Mouse (Mus musculus) forelimb bud, embryonic 11.5 days (tissue): ENCODE measurements around the gene 4930564D02Rik.
A peak's percentile ranks its signal among the peaks of the same experiment; 100 is the strongest.

Experiments
- DNase-seq: peaks from one replicate; pipeline ENCODE4 v3.0.0-alpha.2; 2012; ENCODE audit warnings: low read depth, low spot score

Gene 4930564D02Rik

GRCm38 (mm10) chr3:105058627-105059513 is 7.8 kb upstream of the 4930564D02Rik start:
- peak; percentile 92 for DNase-seq

- no peak for DNase-seq
Measured at GRCm38 (mm10) chr3:105059911-105060310, 6.7 kb upstream of the 4930564D02Rik start.

- peak; percentile 60 for DNase-seq
Measured at GRCm38 (mm10) chr3:105060992-105061391, 5.7 kb upstream of the 4930564D02Rik start.

GRCm38 (mm10) chr3:105061496-105061895 is 5.1 kb upstream of the 4930564D02Rik start:
- no peak for DNase-seq

- no peak for DNase-seq
Measured at GRCm38 (mm10) chr3:105061991-105062390, 4.7 kb upstream of the 4930564D02Rik start.

- no peak for DNase-seq
Measured at GRCm38 (mm10) chr3:105062676-105063075, 4.0 kb upstream of the 4930564D02Rik start.

- no peak for DNase-seq
Measured at GRCm38 (mm10) chr3:105070553-105070952, 3.9 kb downstream of the 4930564D02Rik start.

GRCm38 (mm10) chr3:105071251-105071650 is 4.6 kb downstream of the 4930564D02Rik start:
- DNase-seq: no peak

GRCm38 (mm10) chr3:105072536-105072935 is 5.9 kb downstream of the 4930564D02Rik start:
- no peak for DNase-seq

GRCm38 (mm10) chr3:105075796-105076195 is 9.2 kb downstream of the 4930564D02Rik start:
- no peak for DNase-seq

GRCm38 (mm10) chr3:105078231-105078826 is 11.7 kb downstream of the 4930564D02Rik start:
- peak; percentile 83 for DNase-seq

- no peak for DNase-seq
Measured at GRCm38 (mm10) chr3:105087344-105087743, 20.7 kb downstream of the 4930564D02Rik start.

- no peak for DNase-seq
Measured at GRCm38 (mm10) chr3:105088638-105089037, 22.0 kb downstream of the 4930564D02Rik start.

GRCm38 (mm10) chr3:105090147-105090546 is 23.5 kb downstream of the 4930564D02Rik start:
- DNase-seq: no peak

GRCm38 (mm10) chr3:105090981-105091380 is 24.3 kb downstream of the 4930564D02Rik start:
- peak; percentile 47 for DNase-seq

GRCm38 (mm10) chr3:105092721-105093505 is 26.3 kb downstream of the 4930564D02Rik start:
- DNase-seq: no peak

GRCm38 (mm10) chr3:105094448-105094847 is 27.8 kb downstream of the 4930564D02Rik start:
- DNase-seq: no peak

- no peak for DNase-seq
Measured at GRCm38 (mm10) chr3:105095026-105095425, 28.4 kb downstream of the 4930564D02Rik start.

- no peak for DNase-seq
Measured at GRCm38 (mm10) chr3:105097581-105097980, 30.9 kb downstream of the 4930564D02Rik start.

- no peak for DNase-seq
Measured at GRCm38 (mm10) chr3:105099526-105100269, 33.1 kb downstream of the 4930564D02Rik start.

GRCm38 (mm10) chr3:105100270-105100589 is 33.6 kb downstream of the 4930564D02Rik start:
- DNase-seq: no peak
